Mouse (Mus musculus): ENCODE measurements around the gene Zfp616. TPM values are rescaled to one million over a fixed set of nuclear protein-coding genes. Genes with fewer than 3 reads are reported as not detected.

The Zfp616 gene
- polyA plus RNA-seq (2015; fragmentation: Nextera tagmentation; extraction: Ambion mirVana), result not detected in 2 replicates

DNA sequence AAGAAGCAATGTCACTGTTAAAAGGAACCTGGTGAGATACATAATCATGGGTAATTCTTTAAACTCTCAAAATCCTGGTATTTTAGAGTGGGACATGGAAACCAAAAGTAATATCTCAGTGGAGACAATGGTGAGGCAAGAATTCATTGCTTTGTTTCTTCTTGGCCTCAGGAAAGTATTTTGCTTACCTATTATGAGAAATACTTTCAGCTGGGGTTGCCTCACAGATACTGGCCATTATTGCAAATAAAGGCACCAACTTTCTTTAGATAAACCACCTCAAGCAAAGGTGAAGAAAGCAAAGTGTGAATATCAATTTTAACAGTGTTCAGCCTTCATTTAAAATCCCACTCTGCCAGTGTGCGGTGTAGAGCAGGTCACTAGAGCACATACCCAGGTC, at the start of gene Zfp616:
Gene Zfp616, plus strand, starts transcription at position 301 of the 400 bp plus-strand sequence.
- 82% methylated on average over 1 of the region's 1 CpGs for WGBS
- no peaks in the 10 kb centered on the region for H3K4me1 ChIP-seq
- no peaks in the 10 kb centered on the region for H3K9me3 ChIP-seq
- H3K9ac ChIP-seq, result no peak within 1 kb of the TSS
- no peak for ATAC-seq (ENCODE audit: insufficient number of reproducible peaks, insufficient read depth, low FRiP score, low TSS enrichment, low read depth)
- no peaks in the 10 kb centered on the region for H3K36me3 ChIP-seq
- H3K27me3 ChIP-seq, result no peaks in the 10 kb centered on the region
- no peak within 1 kb of the TSS for H3K27ac ChIP-seq
- H3K4me3 ChIP-seq, result no peak within 1 kb of the TSS
- H3K4me2 ChIP-seq, result no peak within 1 kb of the TSS

DNA sequence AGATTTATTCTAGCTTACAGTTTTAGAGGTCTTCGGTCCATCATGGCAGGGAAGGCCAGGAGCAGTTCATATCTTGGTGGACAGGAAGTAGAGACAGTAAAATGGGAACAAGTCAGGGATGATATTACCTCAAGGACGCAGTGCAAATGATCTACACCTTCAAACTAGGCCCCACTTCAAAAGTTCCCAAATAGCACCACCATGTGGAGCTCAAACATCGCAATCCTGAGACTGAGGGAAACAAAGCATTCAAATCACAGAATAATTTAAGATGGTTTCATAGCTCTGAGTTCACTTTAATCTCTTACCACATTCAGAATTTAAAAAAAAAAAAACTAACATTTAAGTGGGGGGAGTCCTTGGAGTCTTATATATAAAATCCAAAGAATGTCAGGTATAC, 18.4 kb upstream of the Zfp616 start:
- 67% methylated on average over 3 of the region's 3 CpGs for WGBS
- H3K4me3 ChIP-seq, result no peak overlapping the region
- H3K9me3 ChIP-seq, result no peaks in the 10 kb centered on the region
- no peaks in the 10 kb centered on the region for H3K36me3 ChIP-seq
- H3K9ac ChIP-seq, result no peak overlapping the region
- ATAC-seq (ENCODE audit: insufficient number of reproducible peaks, insufficient read depth, low FRiP score, low TSS enrichment, low read depth), result no peak
- H3K4me1 ChIP-seq, result no peaks in the 10 kb centered on the region
- no peak overlapping the region for H3K4me2 ChIP-seq
- H3K27me3 ChIP-seq, result no peaks in the 10 kb centered on the region
- H3K27ac ChIP-seq, result no peak overlapping the region

DNA sequence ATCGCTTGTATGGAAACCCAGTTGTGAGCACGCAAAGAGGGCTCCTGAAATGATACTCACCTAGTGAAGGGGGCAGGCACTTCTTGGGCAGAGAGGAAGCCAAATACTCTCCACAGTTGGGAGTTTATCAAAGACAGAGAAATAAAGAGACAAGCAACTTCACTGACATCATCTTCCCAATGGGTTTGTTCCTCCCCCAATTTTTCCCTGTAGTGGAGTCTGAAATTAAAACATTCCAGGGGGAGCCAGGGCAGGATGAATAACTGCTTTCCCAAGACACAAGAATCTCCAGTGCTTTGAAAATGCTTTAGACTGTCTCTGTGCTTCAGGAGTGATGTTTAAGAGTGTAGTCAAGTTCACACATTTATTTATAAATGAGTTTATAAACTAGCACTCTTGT, 13.3 kb upstream of the Zfp616 start, which contains the start of the genes Olfr139 and Olfr399:
Gene Olfr139, minus strand, starts transcription at position 101 of the 400 bp plus-strand sequence.
Gene Olfr399, minus strand, starts transcription at position 165 of the 400 bp plus-strand sequence.
- no peak within 1 kb of the TSS for H3K4me3 ChIP-seq
- no peak within 1 kb of the TSS for H3K9ac ChIP-seq
- H3K9me3 ChIP-seq, result no peaks in the 10 kb centered on the region
- no peaks in the 10 kb centered on the region for H3K27me3 ChIP-seq
- H3K4me2 ChIP-seq, result no peak within 1 kb of the TSS
- no peaks in the 10 kb centered on the region for H3K36me3 ChIP-seq
- H3K4me1 ChIP-seq, result no peaks in the 10 kb centered on the region
- no peak for ATAC-seq (ENCODE audit: insufficient number of reproducible peaks, insufficient read depth, low FRiP score, low TSS enrichment, low read depth)
- WGBS, result 80% methylated on average over 2 of the region's 2 CpGs
- no peak within 1 kb of the TSS for H3K27ac ChIP-seq

DNA sequence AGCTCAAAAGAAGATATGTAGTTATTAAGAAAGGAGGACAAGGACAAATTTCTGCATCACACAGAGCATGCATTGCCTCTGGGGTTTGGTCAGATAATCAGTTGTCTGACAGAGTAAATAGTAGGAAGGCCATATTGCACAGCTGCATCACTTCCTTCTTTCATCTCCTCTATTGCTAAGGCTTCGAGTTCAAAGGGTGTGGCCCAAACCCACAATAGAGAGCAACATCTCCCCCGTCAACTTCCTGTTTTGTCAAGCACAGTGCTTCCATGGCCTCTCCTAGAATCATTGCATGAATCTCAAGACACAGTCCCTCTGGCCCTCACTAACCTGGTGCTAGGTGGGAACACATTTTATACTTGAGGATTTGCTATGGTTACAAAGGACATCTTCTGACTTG, 31.0 kb downstream of the Zfp616 start:
- H3K4me2 ChIP-seq, result no peak overlapping the region
- H3K36me3 ChIP-seq, result no peaks in the 10 kb centered on the region
- H3K27me3 ChIP-seq, result no peaks in the 10 kb centered on the region
- WGBS, result 76% methylated on average over 2 of the region's 2 CpGs
- H3K27ac ChIP-seq, result no peak overlapping the region
- ATAC-seq (ENCODE audit: insufficient number of reproducible peaks, insufficient read depth, low FRiP score, low TSS enrichment, low read depth), result no peak
- H3K9me3 ChIP-seq, result peaks cover 8% of the 10 kb centered on the region; the same call in 1 of the 2 replicates
- H3K9ac ChIP-seq, result no peak overlapping the region
- H3K4me3 ChIP-seq, result no peak overlapping the region
- H3K4me1 ChIP-seq, result no peaks in the 10 kb centered on the region

DNA sequence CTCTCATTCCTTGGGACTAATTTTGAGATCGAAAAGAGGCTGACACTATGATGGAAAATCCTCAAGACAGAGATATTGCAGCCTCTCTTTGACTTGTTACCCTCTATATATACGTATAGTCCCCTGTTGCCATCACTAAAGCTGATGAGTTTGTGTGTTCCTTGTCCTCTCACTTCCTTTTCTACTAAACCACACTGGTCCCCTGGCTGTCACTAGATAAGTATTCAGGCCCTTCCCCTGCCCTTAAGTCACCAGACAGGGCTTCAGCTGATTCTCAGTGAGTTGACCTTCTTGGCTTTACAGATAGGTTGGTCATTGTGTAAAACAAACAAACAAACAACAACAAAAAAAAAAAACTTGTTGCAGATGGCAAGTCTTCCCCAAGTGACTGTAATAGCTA, 31.8 kb downstream of the Zfp616 start:
- Histone ChIP-seq H3K9ac (no peak overlapping the region), H3K36me3 (no peaks in the 10 kb centered on the region), H3K9me3 (peaks cover 5% of the 10 kb centered on the region; the same call in 1 of the 2 replicates), H3K4me2 (no peak overlapping the region), H3K27me3 (no peaks in the 10 kb centered on the region), H3K4me1 (no peaks in the 10 kb centered on the region), H3K4me3 (no peak overlapping the region), H3K27ac (no peak overlapping the region)
- ATAC-seq (ENCODE audit: insufficient number of reproducible peaks, insufficient read depth, low FRiP score, low TSS enrichment, low read depth), result no peak
- WGBS, result 44% methylated on average over 2 of the region's 2 CpGs

DNA sequence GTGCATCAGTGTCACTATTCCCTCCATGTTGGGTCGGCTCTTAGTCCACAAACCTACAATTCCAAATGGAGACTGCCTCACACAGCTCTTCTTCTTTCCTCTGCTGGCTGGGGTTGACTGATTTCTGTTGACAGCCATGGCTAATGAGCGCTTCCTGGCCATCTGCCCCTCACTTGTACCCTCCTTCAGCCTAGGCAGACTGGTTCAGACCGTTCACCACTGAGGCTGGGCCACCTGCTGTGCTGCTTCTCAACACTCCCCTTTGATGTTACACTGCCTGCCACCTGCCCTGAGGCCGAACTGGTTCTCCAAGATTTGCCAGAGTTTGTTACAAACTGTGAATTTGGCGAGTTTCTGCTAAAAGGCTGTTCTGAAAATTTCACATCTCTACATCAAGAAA, 35.3 kb downstream of the Zfp616 start:
- no peak for ATAC-seq (ENCODE audit: insufficient number of reproducible peaks, insufficient read depth, low FRiP score, low TSS enrichment, low read depth)
- WGBS, result 35% methylated on average over 5 of the region's 5 CpGs
- no peak overlapping the region for H3K27ac ChIP-seq
- H3K36me3 ChIP-seq, result no peaks in the 10 kb centered on the region
- peaks cover 5% of the 10 kb centered on the region; the same call in 1 of the 2 replicates for H3K9me3 ChIP-seq
- H3K4me3 ChIP-seq, result no peak overlapping the region
- no peaks in the 10 kb centered on the region for H3K4me1 ChIP-seq
- no peaks in the 10 kb centered on the region for H3K27me3 ChIP-seq
- H3K9ac ChIP-seq, result no peak overlapping the region
- no peak overlapping the region for H3K4me2 ChIP-seq

DNA sequence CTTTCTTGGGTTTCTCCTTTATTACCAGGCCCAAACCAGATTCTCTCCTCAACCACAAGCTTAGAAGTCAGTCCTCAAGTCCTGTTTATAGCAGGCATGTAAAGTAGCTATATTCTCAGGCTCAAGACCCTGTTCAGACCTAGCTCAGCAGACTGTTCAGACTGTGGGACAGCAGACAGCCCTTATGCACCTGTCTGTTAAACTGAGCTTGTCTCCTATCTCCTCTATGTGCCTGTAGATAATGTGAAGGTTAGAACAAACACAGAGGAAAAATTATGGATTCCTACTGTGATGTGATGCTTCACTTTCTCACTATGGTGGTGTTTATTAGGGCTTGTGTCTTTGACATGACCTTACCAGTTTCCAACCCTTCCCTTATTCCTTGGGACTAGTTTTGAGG, 43.7 kb downstream of the Zfp616 start, which contains the start of gene Olfr401:
Gene Olfr401, plus strand, starts transcription at position 301 of the 400 bp plus-strand sequence.
- no peak for ATAC-seq (ENCODE audit: insufficient number of reproducible peaks, insufficient read depth, low FRiP score, low TSS enrichment, low read depth)
- H3K36me3 ChIP-seq, result no peaks in the 10 kb centered on the region
- peaks cover 13% of the 10 kb centered on the region for H3K9me3 ChIP-seq
- H3K9ac ChIP-seq, result no peak within 1 kb of the TSS
- no peak within 1 kb of the TSS for H3K4me2 ChIP-seq
- no peak within 1 kb of the TSS for H3K4me3 ChIP-seq
- no peak within 1 kb of the TSS for H3K27ac ChIP-seq
- no peaks in the 10 kb centered on the region for H3K27me3 ChIP-seq
- H3K4me1 ChIP-seq, result no peaks in the 10 kb centered on the region

Other genes with a start within 250 kb of the Zfp616 start
- gene Olfr393, start 218.5 kb upstream of the Zfp616 start, polyA plus RNA-seq (2015; fragmentation: Nextera tagmentation; extraction: Ambion mirVana), result not detected in 2 replicates
- gene Olfr394, start 179.2 kb upstream of the Zfp616 start, polyA plus RNA-seq (2015; fragmentation: Nextera tagmentation; extraction: Ambion mirVana), result not detected in 2 replicates
- gene Olfr395, start 160.7 kb upstream of the Zfp616 start, polyA plus RNA-seq (2015; fragmentation: Nextera tagmentation; extraction: Ambion mirVana), result not detected in 2 replicates
- gene Olfr23, start 133.3 kb upstream of the Zfp616 start, polyA plus RNA-seq (2015; fragmentation: Nextera tagmentation; extraction: Ambion mirVana), result 0.14 TPM in 1 of 2 replicates, not detected in the other
- not detected in 2 replicates for gene Olfr397, start 109.1 kb upstream of the Zfp616 start, polyA plus RNA-seq (2015; fragmentation: Nextera tagmentation; extraction: Ambion mirVana)
- not detected in 2 replicates for gene Olfr398, start 79.5 kb upstream of the Zfp616 start, polyA plus RNA-seq (2015; fragmentation: Nextera tagmentation; extraction: Ambion mirVana)
- not detected in 2 replicates for gene Olfr139, start 13.4 kb upstream of the Zfp616 start, polyA plus RNA-seq (2015; fragmentation: Nextera tagmentation; extraction: Ambion mirVana)
- gene Olfr399, start 13.3 kb upstream of the Zfp616 start, polyA plus RNA-seq (2015; fragmentation: Nextera tagmentation; extraction: Ambion mirVana), result 0.15 TPM in 1 of 2 replicates, not detected in the other
- not detected in 2 replicates for gene Olfr401, start 43.8 kb downstream of the Zfp616 start, polyA plus RNA-seq (2015; fragmentation: Nextera tagmentation; extraction: Ambion mirVana)
- not detected in 2 replicates for gene Olfr402, start 83.6 kb downstream of the Zfp616 start, polyA plus RNA-seq (2015; fragmentation: Nextera tagmentation; extraction: Ambion mirVana)
- not detected in 2 replicates for gene Olfr403, start 116.3 kb downstream of the Zfp616 start, polyA plus RNA-seq (2015; fragmentation: Nextera tagmentation; extraction: Ambion mirVana)
- not detected in 2 replicates for gene Olfr43, start 141.4 kb downstream of the Zfp616 start, polyA plus RNA-seq (2015; fragmentation: Nextera tagmentation; extraction: Ambion mirVana)
- not detected in 2 replicates for gene Olfr406, start 189.9 kb downstream of the Zfp616 start, polyA plus RNA-seq (2015; fragmentation: Nextera tagmentation; extraction: Ambion mirVana)
- not detected in 2 replicates for gene Olfr59, start 213.8 kb downstream of the Zfp616 start, polyA plus RNA-seq (2015; fragmentation: Nextera tagmentation; extraction: Ambion mirVana)